Mouse (Mus musculus): ENCODE results near the gene Sptssb.

Sptssb gene

DNA sequence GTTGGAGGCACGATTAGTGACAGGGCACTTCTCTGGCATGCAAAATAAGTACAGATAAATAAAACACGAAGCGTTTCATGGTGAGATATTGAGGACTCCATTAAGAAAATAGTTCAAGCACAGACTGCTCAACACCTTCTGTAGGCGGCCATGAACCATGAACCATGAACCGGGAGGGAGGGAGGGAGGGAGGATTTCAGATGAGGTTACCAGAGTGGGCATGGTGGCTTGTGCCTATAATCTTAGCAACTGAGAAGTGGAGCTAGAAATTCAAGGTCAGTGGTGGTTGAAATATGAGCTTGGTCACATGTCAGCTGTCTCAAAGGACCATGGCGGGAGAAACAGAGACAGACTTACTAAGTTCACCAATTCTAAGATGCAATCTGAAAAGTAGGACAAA, 20.3 kb downstream of the Sptssb start:
- no peak for DNase-seq (ENCODE audit: extremely low spot score, low spot score)

- no peak for DNase-seq (ENCODE audit: extremely low spot score, low spot score)
Observed at GRCm38 (mm10) chr3:69829532-69829931, 30.2 kb downstream of the Sptssb start.

DNA sequence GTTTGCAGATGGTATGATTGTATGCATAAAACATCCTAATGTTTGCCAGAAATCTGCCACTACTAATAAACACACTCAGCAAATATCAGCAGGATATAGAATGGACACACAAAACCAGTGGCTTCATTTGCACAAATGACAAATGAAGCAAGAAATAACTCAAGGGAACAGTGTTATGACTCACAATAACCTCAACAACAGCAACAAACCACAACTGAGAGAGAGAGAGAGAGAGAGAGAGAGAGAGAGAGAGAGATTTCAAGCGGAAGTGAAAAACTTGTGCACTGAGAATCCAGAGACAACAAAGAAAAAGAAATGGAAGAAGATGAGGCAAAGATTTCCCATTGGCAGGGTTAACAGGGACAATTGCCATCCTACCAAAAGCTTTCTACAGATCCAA, 35.2 kb downstream of the Sptssb start:
- DNase-seq (ENCODE audit: extremely low spot score, low spot score) = no peak

- DNase-seq (ENCODE audit: extremely low spot score, low spot score) = no peak
Observed at GRCm38 (mm10) chr3:69820614-69821013, 39.1 kb downstream of the Sptssb start.

GRCm38 (mm10) chr3:69819851-69820200, 39.9 kb downstream of the Sptssb start:
- no peak for DNase-seq (ENCODE audit: extremely low spot score, low spot score)

DNA sequence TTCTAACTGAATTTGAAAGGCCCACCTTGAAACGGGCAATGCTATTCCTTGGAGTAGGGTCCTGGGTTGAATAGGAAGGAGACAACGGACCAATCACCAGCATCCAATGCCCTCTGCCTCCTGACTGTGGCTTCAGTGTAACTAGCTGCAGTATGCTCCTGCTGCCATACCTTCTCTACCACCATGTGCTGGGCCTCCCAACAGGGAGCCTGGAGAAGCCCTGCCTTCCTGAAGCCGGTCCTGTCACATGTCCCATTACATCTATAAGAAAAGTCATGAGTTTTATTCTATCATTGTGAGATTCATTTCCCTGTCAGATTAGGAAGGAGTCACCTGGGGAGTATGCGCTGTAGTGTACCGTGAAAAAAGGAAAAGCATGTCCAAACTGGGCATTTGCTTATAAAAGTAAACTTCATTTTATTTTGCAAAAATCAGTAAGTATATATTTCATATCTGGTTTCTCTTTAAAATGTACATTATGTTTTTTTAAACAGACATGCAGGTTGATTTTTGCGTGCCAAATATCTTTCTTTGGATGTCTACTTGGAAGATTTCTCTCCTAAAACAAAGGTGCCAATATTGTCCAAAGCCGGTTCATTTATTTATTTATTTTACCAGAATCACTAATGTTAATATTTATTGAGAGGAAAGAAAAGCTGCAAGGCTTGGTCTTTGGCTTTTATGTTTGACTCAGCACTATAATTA, 40.4 kb downstream of the Sptssb start:
- DNase-seq (ENCODE audit: extremely low spot score, low spot score) = no peak

DNA sequence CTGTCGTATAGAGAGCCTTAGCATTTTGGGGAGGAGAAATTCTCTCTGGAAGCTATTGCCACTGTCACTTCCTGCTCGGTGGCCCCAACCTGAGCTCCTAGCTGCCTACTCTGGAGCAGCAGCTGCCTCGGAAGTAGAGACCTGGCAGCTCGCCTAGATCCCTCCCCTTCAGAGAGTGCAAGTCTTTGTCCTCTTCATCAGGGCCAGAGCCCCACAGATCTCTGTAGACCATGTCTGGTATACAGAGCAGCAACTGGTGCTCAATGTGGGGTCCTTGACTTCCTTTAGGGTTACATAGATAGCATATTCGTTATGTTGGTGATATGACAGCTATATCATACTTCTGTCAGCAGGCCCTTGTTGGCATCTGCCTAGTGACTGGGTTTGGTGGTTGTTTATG, 41.3 kb downstream of the Sptssb start:
- DNase-seq (ENCODE audit: extremely low spot score, low spot score) = no peak

- DNase-seq (ENCODE audit: extremely low spot score, low spot score) = no peak
Observed at GRCm38 (mm10) chr3:69816547-69816946, 43.2 kb downstream of the Sptssb start.

GRCm38 (mm10) chr3:69813005-69813695, 46.6 kb downstream of the Sptssb start:
- DNase-seq (ENCODE audit: extremely low spot score, low spot score) = no peak

DNA sequence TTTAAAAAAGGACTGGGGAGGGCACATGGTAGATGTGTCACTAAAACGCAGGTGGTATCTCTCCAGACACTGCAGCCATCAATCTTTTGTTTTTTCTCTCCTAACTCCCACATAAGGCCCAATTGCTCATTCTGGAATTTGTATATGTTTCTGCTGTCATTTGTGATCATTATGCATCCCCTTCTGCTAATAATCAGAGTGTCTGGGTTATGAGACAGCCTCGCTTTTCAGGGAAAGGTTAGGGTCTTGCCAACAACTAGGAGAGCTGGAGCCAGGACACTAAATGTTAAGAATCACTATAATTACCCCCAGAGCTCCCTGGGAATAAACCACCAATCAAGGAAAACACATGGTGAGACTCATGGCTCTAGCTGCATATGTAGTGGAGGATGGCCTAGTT, 47.3 kb downstream of the Sptssb start:
- no peak for DNase-seq (ENCODE audit: extremely low spot score, low spot score)

DNA sequence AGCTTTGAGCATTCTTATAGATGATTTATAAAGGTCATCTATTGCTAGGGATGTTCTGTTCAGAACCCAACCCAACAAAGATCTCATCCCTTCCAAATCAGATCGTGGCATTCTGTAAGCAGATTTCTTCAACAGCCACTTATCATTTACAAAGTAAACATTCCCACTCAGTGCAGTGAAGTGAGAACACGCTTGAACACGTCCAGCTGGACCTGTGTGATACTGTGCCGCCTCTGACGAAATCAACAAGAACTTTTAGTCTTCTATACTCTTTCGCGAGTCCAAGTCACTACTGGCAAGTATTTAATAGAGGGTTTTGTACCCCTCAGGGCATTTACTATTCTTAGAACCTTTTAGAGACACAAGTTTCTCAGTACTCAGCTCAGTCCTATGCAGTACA, 51.3 kb downstream of the Sptssb start:
- DNase-seq (ENCODE audit: extremely low spot score, low spot score) = no peak

GRCm38 (mm10) chr3:69803137-69803536, 56.6 kb downstream of the Sptssb start:
- no peak for DNase-seq (ENCODE audit: extremely low spot score, low spot score)

DNA sequence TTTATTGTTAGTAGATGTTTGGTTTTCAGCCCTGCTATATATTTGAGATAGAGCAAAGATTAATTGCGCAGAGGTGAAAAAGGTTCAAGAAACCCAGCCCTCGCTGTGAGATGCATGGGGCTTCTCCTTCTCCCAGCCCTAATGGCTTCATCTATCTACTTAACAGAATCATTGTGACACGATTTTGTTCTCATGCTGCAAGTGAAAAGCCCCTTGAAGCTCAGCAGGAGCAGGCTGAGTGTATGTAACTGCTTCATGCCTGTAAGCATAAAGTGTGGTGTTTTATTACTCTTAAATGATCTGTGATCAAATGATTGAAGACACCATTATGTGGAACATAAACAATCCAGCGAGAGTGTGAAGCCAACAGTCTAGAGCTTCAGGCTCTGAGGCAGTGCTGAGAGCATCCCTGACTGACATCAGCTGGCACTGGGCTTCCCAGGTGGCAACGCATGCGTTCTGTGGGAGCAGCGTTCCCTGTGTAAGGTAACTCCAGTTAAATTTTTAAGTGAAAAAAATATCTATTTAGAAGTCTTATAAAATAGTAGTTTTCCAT, 58.8 kb downstream of the Sptssb start:
- DNase-seq (ENCODE audit: extremely low spot score, low spot score) = no peak

- DNase-seq (ENCODE audit: extremely low spot score, low spot score) = no peak
Observed at GRCm38 (mm10) chr3:69799096-69799495, 60.6 kb downstream of the Sptssb start.

GRCm38 (mm10) chr3:69797969-69798368, 61.8 kb downstream of the Sptssb start:
- DNase-seq (ENCODE audit: extremely low spot score, low spot score) = no peak

DNA sequence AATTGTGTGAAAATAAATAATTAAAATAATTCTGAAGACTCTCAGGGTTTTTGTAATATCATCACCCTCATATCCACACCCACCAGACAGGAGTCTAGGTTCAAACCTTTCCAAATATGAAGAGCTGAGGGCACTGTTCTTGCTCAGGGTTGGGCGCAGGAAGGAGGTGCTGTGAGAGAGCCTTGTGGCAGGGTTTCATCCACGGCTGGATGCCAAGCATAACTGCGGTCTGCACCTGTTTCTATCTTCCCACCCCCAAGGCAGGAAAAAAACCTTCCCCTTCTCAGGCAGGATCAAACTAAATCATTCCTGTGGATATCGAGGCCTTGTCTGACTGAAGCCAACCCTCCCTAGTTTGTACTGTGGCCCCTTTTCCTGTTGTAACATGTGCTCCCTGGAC, 62.2 kb downstream of the Sptssb start:
- no peak for DNase-seq (ENCODE audit: extremely low spot score, low spot score)

DNA sequence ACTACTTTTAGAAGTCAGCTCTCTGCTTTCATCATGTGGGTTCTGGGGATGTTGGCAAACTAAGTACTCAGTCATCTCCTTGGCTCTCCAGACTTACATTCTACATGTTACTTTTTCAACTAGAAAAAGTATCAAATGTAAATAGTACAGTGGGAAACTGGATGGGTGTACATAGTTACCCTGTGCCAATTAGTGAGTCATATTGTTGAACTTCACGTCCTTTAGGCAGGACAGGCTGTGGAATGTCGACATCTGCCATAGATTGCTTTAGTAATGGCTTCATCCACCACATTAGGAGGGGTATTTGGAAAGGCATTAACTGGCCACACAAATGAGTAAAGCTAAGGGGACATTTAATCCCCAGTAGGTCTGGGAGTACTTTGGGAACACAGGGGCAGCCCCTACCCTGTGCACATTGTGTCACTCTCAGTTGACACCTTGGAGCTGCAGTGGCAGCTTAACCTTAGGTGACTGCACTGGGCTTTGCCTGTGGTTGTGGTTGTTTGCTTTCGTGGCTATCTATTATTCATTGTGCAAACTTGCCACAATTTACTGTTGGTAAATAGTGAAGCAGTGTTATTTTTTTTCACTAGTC, 66.8 kb downstream of the Sptssb start:
- no peak for DNase-seq (ENCODE audit: extremely low spot score, low spot score)

DNA sequence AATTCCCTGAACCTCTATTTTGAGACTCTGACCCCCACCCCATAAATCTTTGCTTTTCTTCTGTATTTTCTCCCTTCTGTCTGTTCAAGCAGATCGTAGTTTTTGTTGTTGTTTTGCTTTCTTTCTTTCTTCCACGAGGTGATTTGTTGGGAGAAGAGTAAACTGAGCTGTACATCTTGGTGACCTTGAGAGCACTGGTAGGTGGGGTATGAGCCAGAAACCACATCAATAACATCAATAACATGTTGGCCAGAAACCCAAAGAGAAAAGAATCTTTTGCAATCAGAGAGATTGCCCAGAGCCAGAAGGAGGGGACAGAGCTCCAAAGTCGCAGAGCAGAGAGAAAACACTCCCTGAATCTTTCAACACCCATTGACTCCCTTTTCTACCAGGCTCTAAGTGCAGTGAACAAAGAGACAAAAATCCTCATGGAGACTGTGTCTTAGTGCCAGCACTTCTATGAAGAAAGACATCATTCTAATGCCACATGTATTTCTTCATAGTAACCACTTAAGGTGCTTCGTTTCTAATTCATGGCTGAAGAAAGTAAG, 80.4 kb downstream of the Sptssb start:
- DNase-seq (ENCODE audit: extremely low spot score, low spot score) = no peak

GRCm38 (mm10) chr3:69773356-69773755, 86.4 kb downstream of the Sptssb start:
- DNase-seq (ENCODE audit: extremely low spot score, low spot score) = no peak
